In the genomic region with DNA sequence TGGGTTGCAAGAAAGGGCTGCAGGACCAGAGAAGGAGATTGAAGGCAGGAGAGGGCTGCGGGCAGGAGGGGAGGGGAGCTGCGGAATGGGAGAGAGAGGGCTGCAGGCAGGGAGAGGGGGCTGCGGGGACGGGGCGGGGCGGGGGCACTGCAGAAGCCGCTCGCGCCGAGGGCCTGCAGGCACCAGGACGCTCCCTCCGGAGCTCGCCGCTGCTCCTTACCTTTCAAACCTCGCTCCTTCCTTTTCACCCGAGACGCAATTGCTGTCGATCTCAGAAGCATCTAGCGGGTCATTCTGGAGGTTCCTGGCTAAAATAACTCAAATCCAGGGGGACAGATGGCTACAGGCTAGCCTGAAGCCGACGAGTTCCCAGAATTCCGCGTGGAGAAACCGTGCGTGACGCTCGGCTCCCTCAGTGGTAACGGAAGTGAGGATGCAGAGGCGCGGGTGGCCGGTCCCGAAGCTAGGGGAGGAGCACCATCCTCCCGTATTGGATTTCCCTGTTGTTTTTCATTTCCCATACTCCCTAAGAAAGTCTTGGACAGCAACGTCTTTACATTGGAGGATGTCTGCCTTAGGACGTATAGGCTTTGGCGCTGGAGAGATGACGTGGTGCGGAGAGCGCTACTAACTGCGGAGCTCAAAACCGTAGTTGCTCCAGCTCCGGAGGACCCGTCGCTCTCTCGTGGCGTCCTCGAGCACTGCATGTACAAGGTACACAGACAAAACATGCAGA, we compare ENCODE assay signal across 8 mouse cellular contexts. TPM values are rescaled to one million over a fixed set of nuclear protein-coding genes. Genes with fewer than 3 reads are reported as not detected.
DNase-seq lines count a peak whose midpoint lies in the region; ATAC-seq lines count a peak whose summit lies in the region.

No protein-coding gene starts in this region.

- H3K9me3 ChIP-seq in hindbrain, embryonic 16.5 days (ENCODE audit: control insufficient read depth, low read length): no peaks in the 10 kb centered on the region

- H3K36me3 ChIP-seq in hindbrain, embryonic 16.5 days (ENCODE audit: control insufficient read depth, insufficient read depth, low read length): peaks cover 37% of the 10 kb centered on the region

- under 1% methylated on average over 41 of the region's 47 CpGs for WGBS in hindbrain, embryonic 16.5 days

- H3K4me3 ChIP-seq in hindbrain, embryonic 16.5 days (ENCODE audit: low read length): peak overlapping the region; percentile 79

- peak overlapping the region; percentile 83 for H3K9ac ChIP-seq in hindbrain, embryonic 16.5 days (ENCODE audit: low read depth, low read length)

- ATAC-seq in common myeloid progenitor, adult 5-6 weeks (replicated peaks; ENCODE audit: low read depth, poor library complexity, severe bottlenecking): peak; percentile 94
- ATAC-seq in hindbrain, embryonic 16.5 days: peak; percentile 93

- DNase-seq in adipocyte (ENCODE audit: low spot score): peak; percentile 69
- peak; percentile 66 for DNase-seq in gastrocnemius, adult 18-20 months (ENCODE audit: low spot score)
- peak; percentile 82 to 90 for DNase-seq in left cerebral cortex, adult 18-20 months (ENCODE audit: low spot score in 2 of 2)
- DNase-seq in lung, postnatal 4 days: peak; percentile 80 to 85
- DNase-seq in retina, postnatal 1 day: peak; percentile 92
- DNase-seq in thymus, postnatal 4 days: peak; percentile 87

- no peaks in the 10 kb centered on the region for H3K27me3 ChIP-seq in hindbrain, embryonic 16.5 days (replicated peaks; ENCODE audit: control insufficient read depth, insufficient read depth, low read length)

- peak overlapping the region; percentile 92 for H3K27ac ChIP-seq in hindbrain, embryonic 16.5 days (ENCODE audit: low read depth, low read length)

- peak overlapping the region; percentile 92 for H3K4me2 ChIP-seq in hindbrain, embryonic 16.5 days (ENCODE audit: low read length)

- H3K4me1 ChIP-seq in hindbrain, embryonic 16.5 days (ENCODE audit: control insufficient read depth, insufficient read depth, low read depth, low read length): peaks cover 19% of the 10 kb centered on the region

RNA-seq across cellular contexts. Expression of gene Zfp61, which starts 1.9 kb away (rescaled TPM):
- 15.7 and 21.4 TPM in 2 replicates for total RNA-seq in common myeloid progenitor, adult 5-6 weeks (2017)
- 1 to 10 TPM; 2.2 to 2.6 TPM for total RNA-seq in gastrocnemius, adult 18-20 months (2021)
- polyA plus RNA-seq in hindbrain, embryonic 16.5 days (2015; fragmentation: Nextera tagmentation; extraction: Ambion mirVana): 41.4 and 42.1 TPM in 2 replicates
- 10 to 100 TPM; 19.7 to 21.9 TPM for total RNA-seq in left cerebral cortex, adult 18-20 months (2021)

RNA-seq across cellular contexts. Expression of gene Zfp94, which starts 17.3 kb away (rescaled TPM):
- total RNA-seq in common myeloid progenitor, adult 5-6 weeks (2017): 2.4 and 6.5 TPM in 2 replicates
- 1 to 10 TPM; 1.7 to 2.1 TPM for total RNA-seq in gastrocnemius, adult 18-20 months (2021)
- 19.2 and 19.8 TPM in 2 replicates for polyA plus RNA-seq in hindbrain, embryonic 16.5 days (2015; fragmentation: Nextera tagmentation; extraction: Ambion mirVana)
- 10 to 100 TPM; 12.2 to 14.1 TPM for total RNA-seq in left cerebral cortex, adult 18-20 months (2021)

RNA-seq across cellular contexts. Expression of gene Zfp93, which starts 28.9 kb away (rescaled TPM):
- total RNA-seq in common myeloid progenitor, adult 5-6 weeks (2017): 1.6 and 4.9 TPM in 2 replicates
- total RNA-seq in gastrocnemius, adult 18-20 months (2021): 1 to 10 TPM; 7.0 TPM
- 6.4 and 8.2 TPM in 2 replicates for polyA plus RNA-seq in hindbrain, embryonic 16.5 days (2015; fragmentation: Nextera tagmentation; extraction: Ambion mirVana)
- total RNA-seq in left cerebral cortex, adult 18-20 months (2021): 10 to 100 TPM; 11.6 to 12.7 TPM

RNA-seq across cellular contexts. Expression of gene Tescl, which starts 34.6 kb away (rescaled TPM):
- total RNA-seq in common myeloid progenitor, adult 5-6 weeks (2017): not detected in 2 replicates
- total RNA-seq in gastrocnemius, adult 18-20 months (2021): not detected
- 0.25 and 0.44 TPM in 2 replicates for polyA plus RNA-seq in hindbrain, embryonic 16.5 days (2015; fragmentation: Nextera tagmentation; extraction: Ambion mirVana)
- total RNA-seq in left cerebral cortex, adult 18-20 months (2021): not detected

RNA-seq across cellular contexts. Expression of gene Zfp108, which starts 44.5 kb away (rescaled TPM):
- 1.5 and 3.8 TPM in 2 replicates for total RNA-seq in common myeloid progenitor, adult 5-6 weeks (2017)
- total RNA-seq in gastrocnemius, adult 18-20 months (2021): 1 to 10 TPM; 1.8 to 2.1 TPM
- polyA plus RNA-seq in hindbrain, embryonic 16.5 days (2015; fragmentation: Nextera tagmentation; extraction: Ambion mirVana): 5.7 and 6.1 TPM in 2 replicates
- 1 to 10 TPM; 7.7 to 8.4 TPM for total RNA-seq in left cerebral cortex, adult 18-20 months (2021)

Comparison
In these comparisons a context has a peak if more than half of its experiments do, and no peak if none do; other contexts are left out.
1. Peak in every context shown above with its lines: DNase-seq, ATAC-seq, H3K4me3 ChIP-seq and H3K27ac ChIP-seq.